Mouse (Mus musculus) thymus, adult 2 months (tissue): Measurements from ENCODE around the gene Vmn1r39.

ENCODE experiments used
- CTCF ChIP-seq: fragments of 200-500 bp; IDR thresholded peaks from 2 replicates; pipeline ENCODE4 v1.5.1; 2012; ENCODE audit warnings: mild to moderate bottlenecking, control low read depth, low read length, moderate library complexity, borderline replicate concordance; ENCODE audit not compliant: control insufficient read depth, poor library complexity, insufficient read depth; ENCODE audit errors: extremely low read depth
- POLR2A ChIP-seq: fragments of 200-500 bp; IDR thresholded peaks from 2 replicates; pipeline ENCODE4 v1.6.1; 2012; ENCODE audit warnings: mild to moderate bottlenecking, low read length, control low read depth, moderate library complexity; ENCODE audit not compliant: control insufficient read depth, poor library complexity, insufficient read depth; ENCODE audit errors: extremely low read depth

- TF ChIP-seq POLR2A (no peak), CTCF (no peak)
These were observed at the start of gene Vmn1r39 for GRCm38 (mm10) chr6:66810509-66810908.
